Mouse (Mus musculus): ENCODE measurements at regions not wholly inside any gene's neighbourhood (a gene's known extent, or its start where the extent isn't known, plus 50 kb on each side); places are given as distances from the start of the nearest gene placed in this dataset.

GRCm38 (mm10) chr10:46012599-46012998, 435.0 kb downstream of the Hace1 start:
- TF ChIP-seq CTCF (IDR thresholded peaks at IDR 0.05; ENCODE audit: borderline replicate concordance, control insufficient read depth, extremely low read depth, insufficient read depth, low read length, poor library complexity): no peak
- TF ChIP-seq POLR2A (IDR thresholded peaks at IDR 0.05; ENCODE audit: control insufficient read depth, extremely low read depth, insufficient read depth, low read length, poor library complexity): no peak
